Mouse (Mus musculus) left cerebral cortex, adult 2 months (tissue): ENCODE measurements around the gene Ints11. TPM values are rescaled to one million over a fixed set of nuclear protein-coding genes. Genes with fewer than 3 reads are reported as not detected.

ENCODE experiments used
- DNase-seq, 2 experiments: peaks; one replicate each; pipeline ENCODE4 v3.0.0; 2021 to 2022; ENCODE audit warnings: low spot score in 2 of 2, mixed read lengths in 1 of 2; ENCODE audit errors: extremely low spot score in 1 of 2
- H3K27ac ChIP-seq: fragments of 200-600 bp; 2 replicates; pipeline ENCODE4 v1.8.1; 2022
- H3K4me3 ChIP-seq: fragments of 200-600 bp; 2 replicates; pipeline ENCODE4 v1.8.1; 2022
- CTCF ChIP-seq: fragments of 200-600 bp; IDR thresholded peaks from 2 replicates; pipeline ENCODE4 v1.8.1; 2022; ENCODE audit warnings: antibody characterized with exemption, mild to moderate bottlenecking, moderate library complexity
- intact Hi-C: fragments of 180-260 bp; cut with DNase I; formaldehyde crosslinking; loops from one replicate; pipeline ENCODE4 v1.15.1; 2025
- long read RNA-seq, 2 experiments: library from polyadenylated mRNA; stranded (forward); transcript quantifications; one replicate each; pipeline ENCODE4 v2.0.0; 2021; ENCODE audit warnings: borderline mapping rate in 2 of 2
- total RNA-seq, 2 experiments: library from RNA; stranded (reverse); gene quantifications; 2 replicates each; pipeline ENCODE4 v1.2.3; 2021

Ints11 gene
- total RNA-seq, result 10 to 100 TPM; 37.3 to 41.1 TPM
- long read RNA-seq, experiment 1, transcript Ints11-201 (17 exons, 2,368 nt), result major isoform, 46 of 68 reads
- long read RNA-seq, experiment 1, partial matches to known transcripts, result 2 of 68 reads
- long read RNA-seq, experiment 1, other reads (novel, unspliced or antisense), result 20 of 68 reads
- long read RNA-seq, experiment 2, transcript Ints11-201 (17 exons, 2,368 nt), result major isoform, 22 of 40 reads
- long read RNA-seq, experiment 2, partial matches to known transcripts, result 1 of 40 reads
- long read RNA-seq, experiment 2, other reads (novel, unspliced or antisense), result 16 of 40 reads

DNA sequence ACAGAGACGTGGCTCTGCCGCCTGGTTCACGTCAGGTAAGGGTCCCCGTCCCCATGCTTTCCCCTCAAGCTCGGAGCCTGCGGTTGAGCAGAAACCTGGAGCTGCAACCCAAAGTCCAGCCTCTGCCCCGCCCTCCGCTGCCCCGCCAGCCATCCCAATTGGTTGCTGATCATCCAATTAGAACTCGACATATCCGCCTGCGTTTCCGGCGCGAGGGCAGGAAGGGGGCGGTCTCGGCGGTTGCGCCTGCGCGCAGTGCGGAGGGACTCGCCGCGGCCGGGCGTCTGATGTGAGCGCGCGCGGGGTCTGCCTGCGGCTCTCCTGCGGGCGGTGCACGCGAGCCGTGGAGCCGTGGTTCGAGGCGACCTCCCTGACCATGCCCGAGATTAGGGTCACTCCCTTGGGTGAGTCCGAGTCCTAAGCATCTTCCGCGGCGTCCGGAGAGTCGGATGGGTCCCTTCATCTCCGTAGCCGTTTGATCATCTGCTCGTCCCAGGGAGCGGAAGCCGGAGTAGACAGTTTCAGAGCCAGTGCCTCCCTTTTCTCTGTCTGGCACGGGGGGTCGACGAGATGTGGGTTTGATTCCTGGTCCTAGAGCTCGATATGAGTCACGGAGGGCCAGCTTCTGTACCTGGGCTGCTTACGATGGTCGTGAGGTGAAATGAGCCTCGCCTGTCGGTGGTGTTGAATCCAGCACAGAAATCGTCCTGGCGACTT is at the start of gene Ints11, which contains the start of gene Cptp:
TSS of gene Ints11 (plus strand) at position 230 of the 717 bp plus-strand sequence.
TSS of gene Cptp (minus strand) at position 124 of the 717 bp plus-strand sequence.
- H3K27ac ChIP-seq, result peak within 1 kb of the TSS; percentile 86
- intact Hi-C loops, result loop anchor here (2.0 kb wide), 2 partner anchors 21 to 73 kb away; partner anchors contain the start of genes Acap3, Pusl1 and Ube2j2
- TF ChIP-seq CTCF, result peak; percentile 25

DNA sequence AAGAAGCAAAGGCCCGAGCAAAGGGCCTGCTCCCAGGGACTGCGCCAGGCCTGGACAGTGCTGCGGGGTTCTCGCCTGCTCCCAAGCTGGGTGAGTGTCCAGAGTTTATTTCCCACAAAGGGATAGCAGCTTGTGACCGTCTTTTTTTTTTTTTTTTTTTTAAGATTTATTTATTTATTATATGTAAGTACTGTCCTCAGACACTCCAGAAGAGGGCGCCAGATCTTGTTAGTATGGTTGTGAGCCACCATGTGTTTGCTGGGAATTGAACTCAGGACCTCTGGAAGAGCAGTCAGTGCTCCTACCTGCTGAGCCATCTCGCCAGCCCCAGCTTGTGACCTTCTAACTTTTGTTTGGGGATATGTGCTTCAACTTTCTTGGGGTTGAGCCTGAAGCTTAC is 48.3 kb upstream of the Ints11 start:
- no peak overlapping the region for H3K4me3 ChIP-seq
- H3K27ac ChIP-seq, result no peak overlapping the region
- DNase-seq, result no peak
- TF ChIP-seq CTCF, result peak; percentile 43
- intact Hi-C loops, result no loop called here

More for the DNA sequence above, at the start of gene Ints11, which contains the start of gene Cptp:
- peak; percentile 96 to 97 for DNase-seq
- H3K4me3 ChIP-seq, result peak within 1 kb of the TSS; percentile 89

DNA sequence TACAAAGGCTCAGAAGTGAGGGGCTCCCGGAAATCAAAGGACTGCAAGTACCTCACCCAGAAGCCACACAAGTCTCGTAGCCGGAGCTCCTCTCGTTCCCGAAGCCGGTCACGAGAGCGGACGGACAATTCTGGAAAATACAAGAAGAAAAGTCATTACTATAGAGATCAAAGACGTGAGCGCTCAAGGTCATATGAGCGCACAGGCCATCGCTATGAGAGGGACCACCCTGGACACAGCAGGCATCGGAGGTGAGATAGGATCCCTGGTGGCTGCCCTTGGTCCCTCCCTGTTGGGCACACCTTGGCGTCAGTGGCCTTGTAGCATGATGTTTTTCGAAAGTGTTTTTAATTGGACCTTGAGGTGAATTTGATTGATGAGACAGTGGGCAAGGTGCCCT is 45.9 kb upstream of the Ints11 start:
- no peak overlapping the region for H3K27ac ChIP-seq
- TF ChIP-seq CTCF, result no peak
- intact Hi-C loops, result no loop called here
- H3K4me3 ChIP-seq, result no peak overlapping the region
- DNase-seq, result no peak

GRCm38 (mm10) chr4:155829866-155830265 is 39.5 kb upstream of the Ints11 start:
- no peak for DNase-seq
- Histone ChIP-seq H3K27ac (no peak overlapping the region), H3K4me3 (no peak overlapping the region)
- TF ChIP-seq CTCF, result no peak
- intact Hi-C loops, result loop anchor here (2.0 kb wide), 2 partner anchors 17 to 113 kb away; partner anchors contain the start of genes Dvl1 and Ube2j2

DNA sequence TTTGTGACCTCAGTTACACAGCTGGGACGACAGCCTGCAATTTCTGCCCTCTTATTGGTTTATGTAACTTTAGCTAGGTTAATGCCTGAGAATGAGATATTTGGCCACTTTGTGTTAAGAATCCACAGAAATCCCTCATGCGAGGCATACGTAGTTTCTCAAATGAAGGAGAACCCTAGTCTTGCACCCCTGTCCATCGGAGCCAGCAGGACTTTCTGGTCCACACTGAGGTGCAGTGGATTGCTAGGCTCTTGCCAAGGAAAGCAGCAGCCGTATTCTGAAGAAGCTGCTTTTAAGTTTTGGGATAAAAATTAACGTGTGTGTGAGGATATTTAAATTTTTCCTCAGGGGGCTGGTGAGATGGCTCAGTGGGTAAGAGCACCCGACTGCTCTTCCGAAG is 38.8 kb upstream of the Ints11 start:
- Histone ChIP-seq H3K27ac (no peak overlapping the region), H3K4me3 (peak overlapping the region; percentile 65)
- TF ChIP-seq CTCF, result no peak
- intact Hi-C loops, result loop anchor here (2.0 kb wide), 2 partner anchors 16 to 112 kb away; partner anchors contain the start of genes Dvl1 and Ube2j2
- DNase-seq, result no peak

DNA sequence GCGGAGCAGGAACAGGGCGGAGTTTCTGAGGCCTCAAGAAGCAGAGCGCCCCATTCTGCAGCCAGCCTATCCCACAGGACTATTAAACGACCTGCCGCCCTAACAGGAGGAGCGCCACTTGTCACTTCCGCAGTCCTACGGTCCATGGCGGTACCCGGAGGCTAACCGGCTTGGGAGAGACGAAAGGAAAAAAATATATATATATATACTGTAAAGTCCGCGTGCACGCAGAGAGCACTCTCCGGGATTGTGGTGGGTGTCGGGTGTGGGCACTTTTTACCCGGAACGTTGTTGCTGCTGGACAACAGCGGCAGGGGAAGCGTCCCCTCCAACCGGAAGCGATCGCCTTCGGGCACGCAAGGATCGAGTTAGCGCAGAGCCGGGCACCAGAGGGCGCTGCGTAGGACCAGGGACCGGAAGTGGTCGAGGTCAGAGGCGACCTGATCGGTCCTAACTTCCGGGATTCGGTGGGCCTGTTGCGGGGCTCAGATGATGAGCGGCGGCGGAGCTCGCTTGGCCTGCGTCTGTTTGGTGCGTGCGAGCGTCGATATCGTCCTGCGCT is 38.1 kb upstream of the Ints11 start, which contains the start of gene Aurkaip1:
TSS of gene Aurkaip1 (plus strand) at position 68 of the 562 bp plus-strand sequence.
- Histone ChIP-seq H3K27ac (peak within 1 kb of the TSS; percentile 91), H3K4me3 (peak within 1 kb of the TSS; percentile 65)
- DNase-seq, result peak; percentile 95 to 96
- TF ChIP-seq CTCF, result peak; percentile 76
- intact Hi-C loops, result loop anchor here (1.0 to 2.0 kb wide), 3 partner anchors 16 to 112 kb away; partner anchors contain the start of genes Dvl1 and Ube2j2

DNA sequence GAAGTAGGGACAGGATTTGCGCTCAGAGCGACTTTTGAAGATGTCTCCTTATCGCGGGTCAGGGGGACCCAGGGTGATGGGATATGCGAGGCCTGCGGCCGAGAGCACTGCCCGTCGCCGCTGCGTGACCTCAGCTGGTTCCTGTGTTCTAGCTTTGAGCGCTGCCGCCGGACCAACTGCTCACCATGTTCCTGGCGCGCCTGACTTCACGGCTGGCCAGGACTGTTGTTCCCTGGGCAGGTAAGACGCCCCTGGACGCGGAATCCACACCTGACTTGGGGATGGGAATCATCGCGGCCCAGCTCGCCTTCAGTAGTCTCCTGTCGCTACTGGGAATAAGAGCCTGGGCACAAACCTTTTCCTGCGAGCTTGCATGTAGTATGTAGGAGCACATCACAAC is 37.5 kb upstream of the Ints11 start:
- peak overlapping the region; percentile 65 for H3K4me3 ChIP-seq
- TF ChIP-seq CTCF, result no peak
- H3K27ac ChIP-seq, result peak overlapping the region; percentile 91
- intact Hi-C loops, result loop anchor here (1.0 to 2.0 kb wide), 3 partner anchors 15 to 111 kb away; partner anchors contain the start of genes Dvl1 and Ube2j2
- DNase-seq, result no peak

GRCm38 (mm10) chr4:155832321-155832720 is 37.0 kb upstream of the Ints11 start:
- DNase-seq, result no peak
- H3K27ac ChIP-seq, result peak overlapping the region; percentile 91; the same call in 1 of the 2 replicates
- TF ChIP-seq CTCF, result no peak
- H3K4me3 ChIP-seq, result peak overlapping the region; percentile 65
- intact Hi-C loops, result no loop called here

- intact Hi-C loops, result no loop called here
- no peak for DNase-seq
- H3K4me3 ChIP-seq, result no peak overlapping the region
- TF ChIP-seq CTCF, result no peak
- H3K27ac ChIP-seq, result no peak overlapping the region
These were observed 36.1 kb upstream of the Ints11 start for GRCm38 (mm10) chr4:155833234-155833633.

- Histone ChIP-seq H3K27ac (peak overlapping the region; percentile 26), H3K4me3 (no peak overlapping the region)
- peak; percentile 58 to 64 for DNase-seq
- intact Hi-C loops, result no loop called here
- TF ChIP-seq CTCF, result peak; percentile 83
These were observed 35.5 kb upstream of the Ints11 start for GRCm38 (mm10) chr4:155833836-155834235.

GRCm38 (mm10) chr4:155837404-155838010 is 31.8 kb upstream of the Ints11 start:
- Histone ChIP-seq H3K4me3 (no peak overlapping the region), H3K27ac (no peak overlapping the region)
- no peak for TF ChIP-seq CTCF
- intact Hi-C loops, result no loop called here
- no peak for DNase-seq
